Mouse (Mus musculus) MN1 (cell line): ENCODE data around the gene Rnf31.

Experiments used
- DNase-seq: peaks from one replicate; pipeline ENCODE4 v3.0.0-alpha.2; 2016; ENCODE audit warnings: low spot score

The Rnf31 gene

DNA sequence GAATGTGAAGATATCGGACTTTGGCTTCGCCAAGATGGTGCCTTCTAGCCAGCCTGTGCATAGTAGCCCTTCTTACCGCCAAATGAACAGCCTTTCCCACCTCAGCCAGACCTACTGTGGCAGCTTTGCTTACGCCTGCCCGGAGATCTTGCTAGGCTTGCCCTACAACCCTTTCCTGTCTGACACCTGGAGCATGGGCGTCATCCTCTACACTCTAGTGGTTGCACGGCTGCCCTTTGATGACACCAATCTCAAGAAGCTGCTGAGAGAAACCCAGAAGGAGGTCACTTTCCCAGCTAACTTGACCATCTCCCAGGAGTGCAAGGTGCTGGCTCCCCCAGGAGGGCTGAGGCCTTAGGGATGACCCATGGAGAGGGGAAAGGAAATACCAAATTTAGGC is 60.0 kb downstream of the Rnf31 start:
- no peak for DNase-seq
